Mouse (Mus musculus) heart, embryonic 14.5 days (tissue): ENCODE data around the gene Stard13. TPM values are rescaled to one million over a fixed set of nuclear protein-coding genes. Genes with fewer than 3 reads are reported as not detected.

Source experiments
- ATAC-seq: fragments of 200-750 bp; cut with Nextera tagmentation; 2 replicates; pipeline ENCODE4 v1.8.0; 2017; ENCODE audit warnings: low read depth, moderate TSS enrichment; ENCODE audit not compliant: insufficient number of reproducible peaks, insufficient read depth, low FRiP score
- H3K27ac ChIP-seq, 2 experiments: fragments of 200-500 bp in 1 of 2; fragments of 300-500 bp in 1 of 2; sonication (generic) in 1 of 2; replicated peaks in 1 of 2; 2 replicates each; pipeline ENCODE4 v1.5.1; 2012 to 2014; ENCODE audit warnings: low read depth in 2 of 2, low read length in 2 of 2, control low read depth in 1 of 2, mild to moderate bottlenecking in 1 of 2, mixed read lengths in 1 of 2; ENCODE audit not compliant: control insufficient read depth in 1 of 2, insufficient read depth in 1 of 2
- H3K27me3 ChIP-seq: fragments of 300-500 bp; sonication (generic); 2 replicates; pipeline ENCODE4 v1.6.1; 2014; ENCODE audit warnings: mild to moderate bottlenecking, low read length, control low read depth; ENCODE audit not compliant: control insufficient read depth, insufficient read depth
- H3K36me3 ChIP-seq: fragments of 300-500 bp; sonication (generic); 2 replicates; pipeline ENCODE4 v1.6.1; 2014; ENCODE audit warnings: mild to moderate bottlenecking, control low read depth, low read length, mixed read lengths; ENCODE audit not compliant: control insufficient read depth, insufficient read depth
- H3K4me1 ChIP-seq, 2 experiments: fragments of 200-500 bp in 1 of 2; fragments of 300-500 bp in 1 of 2; sonication (generic) in 1 of 2; 2 replicates each; pipeline ENCODE4 v1.6.1; 2012 to 2014; ENCODE audit warnings: low read length in 2 of 2, control low read depth in 1 of 2, mixed read lengths in 1 of 2; ENCODE audit not compliant: control insufficient read depth in 2 of 2, insufficient read depth in 2 of 2
- H3K4me2 ChIP-seq: fragments of 300-500 bp; sonication (generic); 2 replicates; pipeline ENCODE4 v1.6.1; 2014; ENCODE audit warnings: mild to moderate bottlenecking, low read length
- H3K4me3 ChIP-seq, 2 experiments: fragments of 200-500 bp in 1 of 2; fragments of 300-500 bp in 1 of 2; sonication (generic) in 1 of 2; 2 replicates each; pipeline ENCODE4 v1.5.1; 2012 to 2014; ENCODE audit warnings: low read length in 2 of 2, mild to moderate bottlenecking in 2 of 2, control low read depth in 1 of 2, low read depth in 1 of 2, moderate library complexity in 1 of 2; ENCODE audit not compliant: control insufficient read depth in 1 of 2, insufficient read depth in 1 of 2
- H3K9ac ChIP-seq: fragments of 300-500 bp; sonication (generic); 2 replicates; pipeline ENCODE4 v1.6.1; 2014; ENCODE audit warnings: mild to moderate bottlenecking, low read length
- H3K9me3 ChIP-seq: fragments of 300-500 bp; sonication (generic); 2 replicates; pipeline ENCODE4 v1.6.1; 2016; ENCODE audit warnings: low read length, control low read depth; ENCODE audit not compliant: control insufficient read depth
- WGBS: fragments of 180-500 bp; shearing (Covaris S2); extraction: QIAGEN DNeasy Blood & Tissue Kit; methylation state at CpG from one replicate; pipeline ENCODE4 v1.1.7; 2014; 5-methylcytosine and 5-hydroxymethylcytosine counted together
- polyA plus RNA-seq: library from polyadenylated mRNA; unstranded; fragments of >200 nt; fragmentation: Nextera tagmentation; extraction: Ambion mirVana; gene quantifications from 2 replicates; pipeline ENCODE4 v1.2.1, GENCODE M21; 2014

The Stard13 gene
- polyA plus RNA-seq, 1 experiment from 2014 or later, result 3.4 TPM

- no peak overlapping the region for H3K27ac ChIP-seq
- H3K9ac ChIP-seq, result no peak overlapping the region
- peaks cover 7% of the 10 kb centered on the region; the same call in 1 of the 2 replicates for H3K9me3 ChIP-seq
- H3K4me3 ChIP-seq, result no peak overlapping the region
- ATAC-seq, result no peak
- WGBS, result 65% methylated on average over 5 of the region's 5 CpGs
- H3K4me2 ChIP-seq, result no peak overlapping the region
- H3K27me3 ChIP-seq, result no peaks in the 10 kb centered on the region
- H3K36me3 ChIP-seq, result no peaks in the 10 kb centered on the region
- peaks cover 5 to 8% of the 10 kb centered on the region in 2 experiments for H3K4me1 ChIP-seq
Observed at GRCm38 (mm10) chr5:151018959-151019358, 214.7 kb downstream of the Stard13 start.

DNA sequence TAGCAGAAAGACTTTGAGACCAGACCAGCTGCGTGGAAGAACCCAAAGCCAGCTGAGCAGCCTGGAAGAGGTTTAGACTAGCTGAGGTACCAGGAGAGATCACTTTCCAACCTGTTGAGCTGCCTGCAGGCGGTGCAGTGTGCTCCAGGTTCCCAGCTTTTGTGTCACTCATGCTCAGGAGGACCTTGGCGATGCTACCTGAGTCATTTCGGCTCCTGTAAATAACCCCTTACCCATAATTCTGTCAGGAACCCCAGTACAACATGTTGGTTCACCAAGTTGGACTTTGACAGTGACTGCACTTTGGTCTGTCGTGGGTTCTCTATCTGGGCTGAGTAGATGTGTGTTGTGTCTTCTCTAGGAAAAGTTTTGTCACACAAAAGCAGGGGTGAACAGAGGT, 215.2 kb downstream of the Stard13 start:
- H3K9me3 ChIP-seq, result peaks cover 7% of the 10 kb centered on the region; the same call in 1 of the 2 replicates
- H3K4me3 ChIP-seq, result no peak overlapping the region
- WGBS, result 74% methylated on average over 5 of the region's 5 CpGs
- ATAC-seq, result no peak
- H3K4me2 ChIP-seq, result no peak overlapping the region
- peaks cover 5 to 6% of the 10 kb centered on the region in 2 experiments for H3K4me1 ChIP-seq
- H3K27ac ChIP-seq, result no peak overlapping the region
- no peak overlapping the region for H3K9ac ChIP-seq
- H3K27me3 ChIP-seq, result no peaks in the 10 kb centered on the region
- no peaks in the 10 kb centered on the region for H3K36me3 ChIP-seq

DNA sequence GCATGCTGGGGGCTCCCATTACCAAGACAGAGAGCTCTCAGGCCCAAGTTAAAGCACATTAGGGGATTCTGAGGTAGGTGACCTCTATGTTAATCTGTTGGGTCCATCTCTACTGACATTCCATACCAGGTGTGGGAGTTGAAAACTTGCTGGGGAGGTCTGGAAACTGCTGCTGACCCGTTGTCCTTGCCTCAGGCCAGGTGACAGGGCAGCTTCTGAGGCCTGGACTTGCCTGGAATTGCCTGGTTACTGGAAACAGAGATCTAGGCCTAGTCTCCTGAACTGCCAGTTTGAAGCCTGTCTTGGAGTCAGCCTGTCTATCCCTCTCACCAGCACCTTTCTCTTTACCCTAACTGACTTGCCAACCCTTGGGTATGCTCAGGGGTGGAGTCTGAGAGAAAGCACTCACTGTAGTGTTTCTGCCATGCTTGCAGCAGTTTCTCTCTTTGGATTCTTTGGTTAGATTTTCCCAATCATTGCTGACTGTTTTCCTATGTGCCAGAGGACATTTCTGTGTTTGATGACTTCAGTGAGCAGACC, 229.3 kb downstream of the Stard13 start:
- no peak overlapping the region for H3K4me2 ChIP-seq
- H3K4me1 ChIP-seq, result no peaks in the 10 kb centered on the region
- no peaks in the 10 kb centered on the region for H3K36me3 ChIP-seq
- no peak overlapping the region for H3K4me3 ChIP-seq
- H3K9me3 ChIP-seq, result no peaks in the 10 kb centered on the region
- H3K27ac ChIP-seq, result no peak overlapping the region
- WGBS, result 63% methylated on average over 1 of the region's 1 CpGs
- ATAC-seq, result no peak
- no peaks in the 10 kb centered on the region for H3K27me3 ChIP-seq
- no peak overlapping the region for H3K9ac ChIP-seq

DNA sequence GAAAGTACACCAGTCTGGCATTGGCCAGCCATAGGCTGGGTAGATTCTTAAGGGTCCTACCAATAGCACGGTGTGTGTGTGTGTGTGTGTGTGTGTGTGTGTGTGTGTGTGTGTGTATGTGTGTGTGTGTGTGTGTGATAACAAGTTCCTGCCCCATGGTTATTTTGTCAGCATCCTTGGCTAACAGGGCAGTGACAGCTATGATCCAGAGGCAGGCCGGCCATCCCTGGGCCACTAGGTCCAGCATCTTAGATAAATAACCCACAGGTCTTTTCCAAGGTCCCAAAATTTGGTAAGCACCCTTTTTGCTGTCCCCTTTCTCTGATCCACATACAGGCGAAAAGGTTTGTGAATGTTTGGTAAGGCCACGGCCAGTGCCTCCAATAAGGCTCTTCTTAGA, 231.6 kb downstream of the Stard13 start:
- no peak for ATAC-seq
- no peak overlapping the region for H3K4me3 ChIP-seq
- no peaks in the 10 kb centered on the region for H3K27me3 ChIP-seq
- H3K4me1 ChIP-seq, result no peaks in the 10 kb centered on the region
- no peaks in the 10 kb centered on the region for H3K9me3 ChIP-seq
- 81% methylated on average over 4 of the region's 4 CpGs for WGBS
- no peaks in the 10 kb centered on the region for H3K36me3 ChIP-seq
- no peak overlapping the region for H3K4me2 ChIP-seq
- no peak overlapping the region for H3K9ac ChIP-seq
- H3K27ac ChIP-seq, result no peak overlapping the region

- Histone ChIP-seq H3K27me3 (no peaks in the 10 kb centered on the region), H3K9me3 (no peaks in the 10 kb centered on the region), H3K4me2 (no peak overlapping the region), H3K27ac (no peak overlapping the region), H3K9ac (no peak overlapping the region), H3K36me3 (no peaks in the 10 kb centered on the region), H3K4me3 (no peak overlapping the region), H3K4me1 (no peaks in the 10 kb centered on the region)
- WGBS, result 78% methylated on average over 7 of the region's 7 CpGs
- no peak for ATAC-seq
Observed at GRCm38 (mm10) chr5:151001111-151001510, 232.5 kb downstream of the Stard13 start.

DNA sequence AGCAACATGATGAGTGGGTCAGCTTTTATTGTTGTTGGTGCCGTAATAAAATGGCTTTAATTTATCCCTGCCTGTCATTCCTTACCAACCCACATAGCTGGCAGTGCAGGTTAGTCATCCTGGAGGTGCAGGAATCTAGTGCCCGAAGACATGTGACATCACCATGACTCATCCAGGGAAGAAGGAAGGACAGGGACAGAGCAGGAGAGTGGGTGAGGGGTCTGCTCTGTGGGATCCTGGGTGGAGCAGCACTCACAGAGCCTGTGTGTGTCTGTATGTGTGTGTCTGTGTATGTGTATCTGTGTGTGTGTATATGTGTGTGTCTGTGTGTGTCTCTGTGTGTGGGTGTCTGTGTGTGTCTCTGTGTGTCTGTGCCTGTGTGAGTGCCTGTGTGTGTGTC, 237.1 kb downstream of the Stard13 start:
- no peak overlapping the region for H3K9ac ChIP-seq
- no peak overlapping the region for H3K4me3 ChIP-seq
- WGBS, result 49% methylated on average over 2 of the region's 2 CpGs
- no peaks in the 10 kb centered on the region for H3K9me3 ChIP-seq
- H3K4me1 ChIP-seq, result no peaks in the 10 kb centered on the region
- ATAC-seq, result 0 out of 2 replicates have a peak, but pooled peaks have one; percentile 21
- no peaks in the 10 kb centered on the region for H3K36me3 ChIP-seq
- no peak overlapping the region for H3K4me2 ChIP-seq
- H3K27me3 ChIP-seq, result no peaks in the 10 kb centered on the region
- H3K27ac ChIP-seq, result no peak overlapping the region

- Histone ChIP-seq H3K27ac (no peak overlapping the region), H3K27me3 (no peaks in the 10 kb centered on the region), H3K4me1 (no peaks in the 10 kb centered on the region), H3K4me3 (no peak overlapping the region), H3K4me2 (no peak overlapping the region), H3K9me3 (no peaks in the 10 kb centered on the region), H3K9ac (no peak overlapping the region), H3K36me3 (no peaks in the 10 kb centered on the region)
- WGBS, result 85% methylated on average over 7 of the region's 7 CpGs
- no peak for ATAC-seq
Observed at GRCm38 (mm10) chr5:150994096-150994495, 239.5 kb downstream of the Stard13 start.
